Mouse (Mus musculus): ENCODE results near the gene N4bp2l2.
"Not testable (repeated sequence)": the region's sequence is repeated elsewhere in the genome, so short reads cannot be mapped to it uniquely, and the experiment has no call there.

Gene N4bp2l2

GRCm38 (mm10) chr5:150644926-150645325, 21.1 kb downstream of the N4bp2l2 start:
- no peak for DNase-seq (ENCODE audit: extremely low read depth, insufficient read length, low spot score)

GRCm38 (mm10) chr5:150643390-150643789, 22.6 kb downstream of the N4bp2l2 start:
- DNase-seq (ENCODE audit: extremely low read depth, insufficient read length, low spot score), result not testable (repeated sequence)

GRCm38 (mm10) chr5:150641440-150641839, 24.5 kb downstream of the N4bp2l2 start:
- DNase-seq (ENCODE audit: extremely low read depth, insufficient read length, low spot score), result no peak

- no peak for DNase-seq (ENCODE audit: extremely low read depth, insufficient read length, low spot score)
Observed at GRCm38 (mm10) chr5:150629692-150630091, 36.3 kb downstream of the N4bp2l2 start.

- DNase-seq (ENCODE audit: extremely low read depth, insufficient read length, low spot score), result no peak
Observed at GRCm38 (mm10) chr5:150629272-150629671, 36.7 kb downstream of the N4bp2l2 start.

GRCm38 (mm10) chr5:150625528-150625927, 40.5 kb downstream of the N4bp2l2 start:
- no peak for DNase-seq (ENCODE audit: extremely low read depth, insufficient read length, low spot score)

- DNase-seq (ENCODE audit: extremely low read depth, insufficient read length, low spot score), result no peak
Observed at GRCm38 (mm10) chr5:150622792-150623191, 43.2 kb downstream of the N4bp2l2 start.

GRCm38 (mm10) chr5:150621592-150621991, 44.4 kb downstream of the N4bp2l2 start:
- DNase-seq (ENCODE audit: extremely low read depth, insufficient read length, low spot score), result no peak

- no peak for DNase-seq (ENCODE audit: extremely low read depth, insufficient read length, low spot score)
Observed at GRCm38 (mm10) chr5:150620588-150621135, 45.3 kb downstream of the N4bp2l2 start.

- DNase-seq (ENCODE audit: extremely low read depth, insufficient read length, low spot score), result no peak
Observed at GRCm38 (mm10) chr5:150618599-150619355, 47.2 kb downstream of the N4bp2l2 start.

GRCm38 (mm10) chr5:150616731-150617130, 49.3 kb downstream of the N4bp2l2 start:
- DNase-seq (ENCODE audit: extremely low read depth, insufficient read length, low spot score), result no peak

- no peak for DNase-seq (ENCODE audit: extremely low read depth, insufficient read length, low spot score)
Observed at GRCm38 (mm10) chr5:150616216-150616615, 49.8 kb downstream of the N4bp2l2 start.

- no peak for DNase-seq (ENCODE audit: extremely low read depth, insufficient read length, low spot score)
Observed at GRCm38 (mm10) chr5:150614054-150614453, 51.9 kb downstream of the N4bp2l2 start.

GRCm38 (mm10) chr5:150611697-150612096, 54.3 kb downstream of the N4bp2l2 start:
- peak; percentile 71 for DNase-seq (ENCODE audit: extremely low read depth, insufficient read length, low spot score)

GRCm38 (mm10) chr5:150611136-150611535, 54.8 kb downstream of the N4bp2l2 start:
- DNase-seq (ENCODE audit: extremely low read depth, insufficient read length, low spot score), result no peak

GRCm38 (mm10) chr5:150607631-150608030, 58.4 kb downstream of the N4bp2l2 start:
- no peak for DNase-seq (ENCODE audit: extremely low read depth, insufficient read length, low spot score)

GRCm38 (mm10) chr5:150606131-150606530, 59.9 kb downstream of the N4bp2l2 start:
- DNase-seq (ENCODE audit: extremely low read depth, insufficient read length, low spot score), result no peak

GRCm38 (mm10) chr5:150601441-150602230, 64.3 kb downstream of the N4bp2l2 start:
- no peak for DNase-seq (ENCODE audit: extremely low read depth, insufficient read length, low spot score)

- DNase-seq (ENCODE audit: extremely low read depth, insufficient read length, low spot score), result no peak
Observed at GRCm38 (mm10) chr5:150600554-150601440, 65.2 kb downstream of the N4bp2l2 start.

Measured in 3134 (cell line).